Mouse (Mus musculus) bone marrow macrophage, adult 2 months (primary cell): ENCODE measurements at regions not wholly inside any gene's neighbourhood (a gene's known extent, or its start where the extent isn't known, plus 50 kb on each side); places are given as distances from the start of the nearest gene placed in this dataset.

Experiments
- H3K27ac ChIP-seq: 2 replicates; pipeline ENCODE4 v1.5.1; 2012; ENCODE audit warnings: low read depth, low read length; ENCODE audit not compliant: insufficient read depth
- H3K4me1 ChIP-seq: 2 replicates; pipeline ENCODE4 v1.6.1; 2012; ENCODE audit warnings: low read length; ENCODE audit not compliant: control insufficient read depth, insufficient read depth
- H3K4me3 ChIP-seq: 2 replicates; pipeline ENCODE4 v1.5.1; 2012; ENCODE audit warnings: mild to moderate bottlenecking, low read length, moderate library complexity; ENCODE audit not compliant: insufficient read depth
- CTCF ChIP-seq: IDR thresholded peaks from 2 replicates; pipeline ENCODE4 v1.5.1; 2012; ENCODE audit warnings: low read depth, mild to moderate bottlenecking, low read length, moderate library complexity
- POLR2A ChIP-seq: IDR thresholded peaks from 2 replicates; pipeline ENCODE4 v1.6.1; 2012; ENCODE audit warnings: mild to moderate bottlenecking, low read depth, low read length, borderline replicate concordance

- TF ChIP-seq POLR2A, result no peak
- Histone ChIP-seq H3K4me3 (no peak overlapping the region), H3K4me1 (no peaks in the 10 kb centered on the region), H3K27ac (no peak overlapping the region)
Measured at GRCm38 (mm10) chr3:38697871-38698270, 188.9 kb upstream of the Fat4 start.

DNA sequence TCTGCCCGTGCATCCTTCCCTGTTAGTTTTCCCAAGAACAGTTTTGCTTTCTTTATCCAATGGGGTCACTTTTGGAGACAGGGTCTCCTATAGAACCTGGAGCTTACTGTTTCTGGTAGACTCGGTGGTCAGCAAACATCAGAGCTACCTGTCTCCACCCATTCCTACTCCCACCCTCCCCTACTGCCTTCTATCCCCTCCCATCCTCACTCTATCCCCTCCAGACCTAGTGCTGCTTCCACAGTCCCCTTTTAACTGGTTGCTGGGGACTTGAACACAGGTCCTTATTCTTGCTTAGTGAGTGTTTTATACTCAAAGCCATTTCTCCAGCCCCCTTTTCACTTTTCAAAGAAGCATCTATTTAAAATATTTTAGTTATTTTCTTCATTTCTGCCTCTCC lies 189.4 kb upstream of the Fat4 start:
- Histone ChIP-seq H3K4me3 (no peak overlapping the region), H3K27ac (no peak overlapping the region), H3K4me1 (no peaks in the 10 kb centered on the region)
- TF ChIP-seq POLR2A (no peak), CTCF (no peak)

DNA sequence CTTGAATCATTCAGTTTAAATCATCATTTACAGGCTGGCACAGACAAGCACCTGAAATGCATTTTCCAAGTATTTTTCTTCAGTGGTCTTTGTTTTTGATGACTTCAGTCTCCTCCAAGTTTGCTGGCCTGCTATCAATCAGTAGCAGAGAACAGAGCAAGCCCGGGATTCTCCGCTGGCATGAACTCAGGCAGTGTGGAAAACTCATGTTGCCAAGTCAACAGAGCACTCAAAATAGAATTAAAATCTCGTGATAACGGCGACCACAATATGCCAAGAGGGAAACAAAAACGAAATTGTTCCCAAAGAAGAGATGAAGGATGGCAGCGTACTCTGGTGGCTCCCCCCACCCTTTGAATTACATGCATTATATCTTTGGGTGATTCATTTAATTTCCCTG lies 190.9 kb upstream of the Fat4 start:
- TF ChIP-seq POLR2A (no peak), CTCF (no peak)
- Histone ChIP-seq H3K27ac (no peak overlapping the region), H3K4me1 (no peaks in the 10 kb centered on the region), H3K4me3 (no peak overlapping the region)

- Histone ChIP-seq H3K27ac (no peak overlapping the region), H3K4me1 (no peaks in the 10 kb centered on the region), H3K4me3 (no peak overlapping the region)
- TF ChIP-seq CTCF, result no peak
- no peak for TF ChIP-seq POLR2A
Measured at GRCm38 (mm10) chr3:38692768-38693167, 194.0 kb upstream of the Fat4 start.

GRCm38 (mm10) chr3:38684247-38684991 lies 199.8 kb upstream of the Ankrd50 start:
- no peak overlapping the region for H3K4me3 ChIP-seq
- TF ChIP-seq POLR2A (no peak), CTCF (no peak)
- H3K27ac ChIP-seq, result no peak overlapping the region

GRCm38 (mm10) chr3:38663670-38664494 lies 179.2 kb upstream of the Ankrd50 start:
- Histone ChIP-seq H3K27ac (no peak overlapping the region), H3K4me3 (no peak overlapping the region), H3K4me1 (no peaks in the 10 kb centered on the region)

More at GRCm38 (mm10) chr3:38684247-38684991, 199.8 kb upstream of the Ankrd50 start:
- H3K4me1 ChIP-seq, result no peaks in the 10 kb centered on the region

DNA sequence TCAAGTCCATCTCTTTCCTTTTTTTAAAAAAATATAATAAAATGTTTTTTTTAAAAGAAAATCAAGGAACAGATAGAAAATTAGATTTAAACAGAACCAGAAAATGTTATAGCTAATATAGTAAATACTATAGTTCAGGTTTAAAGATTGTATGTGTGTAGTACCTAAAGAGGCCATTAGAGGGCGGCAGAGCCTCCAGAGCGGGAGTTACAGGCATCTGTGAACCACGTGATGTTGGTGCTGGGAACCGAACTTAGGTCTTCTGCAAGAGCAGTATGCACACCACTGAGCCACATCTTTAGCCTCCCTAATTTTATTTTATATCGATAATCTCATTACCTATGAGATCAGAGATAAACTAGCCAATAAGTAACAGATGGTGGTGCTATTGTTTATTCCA lies 178.4 kb upstream of the Ankrd50 start:
- H3K4me3 ChIP-seq, result no peak overlapping the region
- H3K4me1 ChIP-seq, result no peaks in the 10 kb centered on the region
- TF ChIP-seq CTCF (peak; percentile 44; the same call in 1 of the 2 replicates), POLR2A (no peak)
- H3K27ac ChIP-seq, result no peak overlapping the region

More at GRCm38 (mm10) chr3:38663670-38664494, 179.2 kb upstream of the Ankrd50 start:
- TF ChIP-seq CTCF, result no peak
- TF ChIP-seq POLR2A, result no peak

- no peak for TF ChIP-seq POLR2A
- H3K27ac ChIP-seq, result no peak overlapping the region
Measured at GRCm38 (mm10) chr3:38656790-38657189, 172.1 kb upstream of the Ankrd50 start.

DNA sequence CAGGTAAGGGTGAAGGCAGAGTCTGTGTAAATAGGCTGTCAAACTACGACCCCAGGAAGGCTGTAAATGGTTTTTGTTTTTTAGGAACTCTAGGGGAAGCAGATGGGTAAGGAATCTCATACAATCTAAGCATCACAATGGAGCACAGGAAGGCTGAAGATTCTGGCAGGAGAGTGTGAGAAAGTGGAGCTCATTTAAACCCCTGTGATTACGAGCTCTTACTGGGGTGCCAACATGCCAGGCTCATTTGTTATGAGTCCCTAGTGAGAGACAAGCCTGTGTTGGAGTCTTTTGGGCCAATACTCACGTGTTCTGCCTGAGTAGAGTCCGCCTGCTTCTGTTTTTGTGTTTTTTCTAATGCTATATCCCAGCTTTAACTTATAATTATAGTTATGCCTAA lies 169.3 kb upstream of the Ankrd50 start:
- Histone ChIP-seq H3K4me3 (no peak overlapping the region), H3K27ac (no peak overlapping the region), H3K4me1 (no peaks in the 10 kb centered on the region)
- TF ChIP-seq POLR2A (no peak), CTCF (no peak)

More at GRCm38 (mm10) chr3:38656790-38657189, 172.1 kb upstream of the Ankrd50 start:
- Histone ChIP-seq H3K4me3 (no peak overlapping the region), H3K4me1 (no peaks in the 10 kb centered on the region)
